39 mouse cellular contexts compared by ENCODE assay signal in genomic region chr14:79259062-79259779, GRCm38 (mm10). TPM values are rescaled to one million over a fixed set of nuclear protein-coding genes. Genes with fewer than 3 reads are reported as not detected.
"Had no signal": no experiment of that assay in that cellular context is flagged by ENCODE, and none has a peak within 500 bp of the region (broad histone marks: within the 10 kb centered on the region; RNA-seq: fewer than 3 reads in every experiment).

No protein-coding gene starts in this region.

- H3K27me3 ChIP-seq: embryonic facial prominence, embryonic 12.5 days; embryonic facial prominence, embryonic 13.5 days; embryonic facial prominence, embryonic 15.5 days; forebrain, embryonic 12.5 days; forebrain, embryonic 13.5 days; forebrain, embryonic 15.5 days had no signal

- H3K27ac ChIP-seq: embryonic facial prominence, embryonic 10.5 days; embryonic facial prominence, embryonic 12.5 days; embryonic facial prominence, embryonic 13.5 days; embryonic facial prominence, embryonic 15.5 days; forebrain, embryonic 10.5 days; forebrain, embryonic 12.5 days; forebrain, embryonic 13.5 days; forebrain, embryonic 15.5 days; gastrocnemius, adult 2 months; heart, adult 2 months had no signal

- H3K4me1 ChIP-seq: embryonic facial prominence, embryonic 12.5 days; embryonic facial prominence, embryonic 13.5 days; embryonic facial prominence, embryonic 15.5 days; forebrain, embryonic 10.5 days; forebrain, embryonic 12.5 days; forebrain, embryonic 13.5 days had no signal

- DNase-seq: cerebellum, adult 2 months; cerebellum, adult 8-10 months; cerebellum, adult 9-10 months; cerebellum, adult 9-11 months; cerebellum, postnatal 10 days; cerebellum, postnatal 14 days; cerebellum, postnatal 25 days; cerebellum, postnatal 36 days; embryo, embryonic 11 days; forebrain, postnatal 0 days; gastrocnemius, adult 2 months; gastrocnemius, postnatal 10 days; gastrocnemius, postnatal 14 days; gastrocnemius, postnatal 25 days; gastrocnemius, postnatal 36 days; heart, adult 11 months; heart, adult 18-20 months; heart, adult 2 months had no signal

- H3K9me3 ChIP-seq: embryonic facial prominence, embryonic 10.5 days; embryonic facial prominence, embryonic 12.5 days; embryonic facial prominence, embryonic 13.5 days; embryonic facial prominence, embryonic 15.5 days; forebrain, embryonic 12.5 days; forebrain, embryonic 13.5 days; forebrain, embryonic 15.5 days had no signal

- ATAC-seq: forebrain, embryonic 13.5 days; forebrain, embryonic 15.5 days; forebrain, embryonic 16.5 days; forebrain, postnatal 0 days had no signal

- H3K4me3 ChIP-seq: embryonic facial prominence, embryonic 10.5 days; embryonic facial prominence, embryonic 12.5 days; embryonic facial prominence, embryonic 13.5 days; embryonic facial prominence, embryonic 15.5 days; erythroblast, embryonic 14.5 days; forebrain, embryonic 10.5 days; forebrain, embryonic 12.5 days; forebrain, embryonic 13.5 days; forebrain, embryonic 15.5 days; gastrocnemius, adult 2 months; heart, adult 2 months had no signal

- H3K4me2 ChIP-seq: embryonic facial prominence, embryonic 12.5 days; embryonic facial prominence, embryonic 13.5 days; embryonic facial prominence, embryonic 15.5 days; forebrain, embryonic 12.5 days; forebrain, embryonic 13.5 days; forebrain, embryonic 15.5 days had no signal

- H3K9ac ChIP-seq: embryonic facial prominence, embryonic 12.5 days; embryonic facial prominence, embryonic 13.5 days; embryonic facial prominence, embryonic 15.5 days; forebrain, embryonic 12.5 days; forebrain, embryonic 13.5 days; forebrain, embryonic 15.5 days; forebrain, postnatal 0 days had no signal

- H3K36me3 ChIP-seq: embryonic facial prominence, embryonic 10.5 days; embryonic facial prominence, embryonic 12.5 days; embryonic facial prominence, embryonic 13.5 days; embryonic facial prominence, embryonic 15.5 days; forebrain, embryonic 10.5 days; forebrain, embryonic 12.5 days; forebrain, embryonic 15.5 days had no signal

RNA-seq across cellular contexts. Expression of gene Zfp957, which starts 12.1 kb away (rescaled TPM):
- total RNA-seq: common myeloid progenitor, adult 5-6 weeks; forebrain, postnatal 0 days; gastrocnemius, adult 18-20 months; gastrocnemius, adult 2 months; gastrocnemius, adult 8-10 months; gastrocnemius, postnatal 10 days; gastrocnemius, postnatal 14 days; gastrocnemius, postnatal 25 days; gastrocnemius, postnatal 36 days; gastrocnemius, postnatal 4 days; heart, adult 18-20 months; heart, adult 2 months; heart, adult 8-10 months had no signal
- polyA plus RNA-seq: cerebellum, adult 2 months; cortical plate, adult 2 months; embryonic facial prominence, embryonic 10.5 days; embryonic facial prominence, embryonic 11.5 days; embryonic facial prominence, embryonic 12.5 days; embryonic facial prominence, embryonic 13.5 days; embryonic facial prominence, embryonic 14.5 days; embryonic facial prominence, embryonic 15.5 days; erythroblast, embryonic 14.5 days; forebrain, embryonic 10.5 days; forebrain, embryonic 11.5 days; forebrain, embryonic 12.5 days; forebrain, embryonic 13.5 days; forebrain, embryonic 15.5 days; forebrain, embryonic 16.5 days; forebrain, postnatal 0 days; frontal cortex, adult 2 months; gonadal fat pad, adult 2 months; heart, adult 2 months had no signal
